In genomic region chr6:31502614-31503013, GRCm38 (mm10) we compare ENCODE assay signal across 20 mouse cellular contexts.
DNase-seq lines count a peak whose midpoint lies in the region; ATAC-seq lines count a peak whose summit lies in the region.
"Had no signal": no experiment of that assay in that cellular context is flagged by ENCODE, and none has a peak within 500 bp of the region (broad histone marks: within the 10 kb centered on the region; RNA-seq: fewer than 3 reads in every experiment).

No protein-coding gene starts in this region.

- peak; percentile 94 for DNase-seq in heart, adult 11 months
- no peak for DNase-seq in heart, postnatal 36 days
- peak; percentile 53 to 67 for DNase-seq in lung, adult 18-20 months
- DNase-seq in lung, postnatal 4 days: no peak
- DNase-seq in brain, adult 2 months (ENCODE audit: low read depth, low spot score): peak; percentile 69
- no peak for DNase-seq in cerebellum, adult 18-20 months
- DNase-seq: adrenal gland, postnatal 25 days; cerebellum, adult 9-11 months; kidney, adult 9 months; thymus, postnatal 4 days had no signal

- WGBS in neural tube, embryonic 15.5 days: 93% methylated on average over 2 of the region's 2 CpGs

- no peak overlapping the region for H3K9ac ChIP-seq in neural tube, embryonic 15.5 days (replicated peaks)
- H3K9ac ChIP-seq: embryonic facial prominence, embryonic 15.5 days; forebrain, embryonic 12.5 days; limb, embryonic 12.5 days; liver, embryonic 15.5 days; midbrain, embryonic 15.5 days had no signal

- H3K27ac ChIP-seq in neural tube, embryonic 15.5 days (replicated peaks): 0 out of 2 replicates have a peak overlapping the region, but pooled peaks have one; percentile 11
- H3K27ac ChIP-seq: embryonic facial prominence, embryonic 15.5 days; forebrain, embryonic 12.5 days; limb, embryonic 12.5 days; liver, embryonic 15.5 days; midbrain, embryonic 15.5 days; stomach, postnatal 0 days had no signal

- H3K4me1 ChIP-seq in neural tube, embryonic 15.5 days: 0 out of 2 replicates have a peak, but pooled peaks cover 3% of the 10 kb centered on the region
- H3K4me1 ChIP-seq: embryonic facial prominence, embryonic 15.5 days; limb, embryonic 12.5 days; liver, embryonic 15.5 days; midbrain, embryonic 15.5 days had no signal

- H3K4me2 ChIP-seq in neural tube, embryonic 15.5 days: no peak overlapping the region
- H3K4me2 ChIP-seq: embryonic facial prominence, embryonic 15.5 days; forebrain, embryonic 12.5 days; limb, embryonic 12.5 days; liver, embryonic 15.5 days; midbrain, embryonic 15.5 days had no signal

- H3K27me3 ChIP-seq in neural tube, embryonic 15.5 days (replicated peaks): no peaks in the 10 kb centered on the region
- H3K27me3 ChIP-seq: embryonic facial prominence, embryonic 15.5 days; forebrain, embryonic 12.5 days; limb, embryonic 12.5 days; liver, embryonic 15.5 days; megakaryocyte, embryonic 14.5 days; midbrain, embryonic 15.5 days; Patski had no signal

- ATAC-seq in neural tube, embryonic 15.5 days (ENCODE audit: low FRiP score): no peak
- ATAC-seq: activated CD4-positive, CD25-positive, alpha-beta regulatory T cell, adult 4 months; midbrain, embryonic 15.5 days; Patski had no signal

- intact Hi-C loops in heart, postnatal 36 days (cut with DNase I): no loop called here

- no peak overlapping the region for H3K4me3 ChIP-seq in neural tube, embryonic 15.5 days (replicated peaks)
- H3K4me3 ChIP-seq: embryonic facial prominence, embryonic 15.5 days; forebrain, embryonic 12.5 days; limb, embryonic 12.5 days; liver, embryonic 15.5 days; megakaryocyte, embryonic 14.5 days; midbrain, embryonic 15.5 days had no signal

- H3K36me3 ChIP-seq in neural tube, embryonic 15.5 days: peaks cover 9% of the 10 kb centered on the region

- H3K9me3 ChIP-seq in neural tube, embryonic 15.5 days (replicated peaks): no peaks in the 10 kb centered on the region
- H3K9me3 ChIP-seq: embryonic facial prominence, embryonic 15.5 days; forebrain, embryonic 12.5 days; limb, embryonic 12.5 days; liver, embryonic 15.5 days; megakaryocyte, embryonic 14.5 days; midbrain, embryonic 15.5 days had no signal

Comparison
In these comparisons a context has a peak if more than half of its experiments do, and no peak if none do; other contexts are left out.
1. DNase-seq: peak in heart, adult 11 months (single experiment), lung, adult 18-20 months (2 of 2) and brain, adult 2 months (single experiment); none in heart, postnatal 36 days (0 of 2), lung, postnatal 4 days (0 of 2) and cerebellum, adult 18-20 months (0 of 2).